Mouse (Mus musculus): Measurements from ENCODE around the gene 4930432M17Rik. TPM values are rescaled to one million over a fixed set of nuclear protein-coding genes. Genes with fewer than 3 reads are reported as not detected.

The 4930432M17Rik gene
- polyA plus RNA-seq (2011; ENCODE audit: insufficient read depth, insufficient read length, low replicate concordance, missing spikeins) = not detected in 2 replicates

DNA sequence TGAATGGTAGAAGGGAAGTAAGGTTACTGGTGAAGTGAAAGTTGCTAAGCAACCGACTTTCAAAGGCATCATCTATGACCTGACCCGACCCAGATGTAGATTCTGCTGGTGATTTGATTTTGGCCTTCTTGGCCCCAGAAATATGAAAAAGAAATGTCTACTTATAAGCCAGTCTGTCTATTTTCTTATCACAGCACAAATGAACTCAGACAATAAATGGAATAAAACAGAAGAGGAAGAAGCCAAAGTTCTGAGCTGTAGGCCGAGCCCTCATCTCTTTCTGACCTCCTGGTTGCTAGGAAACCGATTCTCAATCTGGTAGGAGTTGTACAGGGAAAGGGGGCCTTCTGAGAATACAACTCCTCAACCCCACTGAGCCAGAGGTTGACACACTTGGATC, at the start of gene 4930432M17Rik:
TSS of gene 4930432M17Rik (plus strand) at position 301 of the 400 bp plus-strand sequence.
- no peak within 1 kb of the TSS for H3K27ac ChIP-seq (ENCODE audit: control insufficient read depth, insufficient read depth, low read depth, low read length, poor library complexity)
- no peaks in the 10 kb centered on the region; the same call in 1 of the 2 replicates for H3K4me1 ChIP-seq (ENCODE audit: control insufficient read depth, insufficient read depth, low read length)
- WGBS = 75% methylated on average over 4 of the region's 4 CpGs
- no peak within 1 kb of the TSS for H3K4me3 ChIP-seq (replicated peaks; ENCODE audit: control insufficient read depth, low read depth, low read length)
- TF ChIP-seq POLR2A (IDR thresholded peaks at IDR 0.05; ENCODE audit: borderline replicate concordance, control insufficient read depth, low read depth, low read length) (no peak), CTCF (IDR thresholded peaks at IDR 0.05; ENCODE audit: control insufficient read depth, insufficient read depth, low read length) (no peak)

DNA sequence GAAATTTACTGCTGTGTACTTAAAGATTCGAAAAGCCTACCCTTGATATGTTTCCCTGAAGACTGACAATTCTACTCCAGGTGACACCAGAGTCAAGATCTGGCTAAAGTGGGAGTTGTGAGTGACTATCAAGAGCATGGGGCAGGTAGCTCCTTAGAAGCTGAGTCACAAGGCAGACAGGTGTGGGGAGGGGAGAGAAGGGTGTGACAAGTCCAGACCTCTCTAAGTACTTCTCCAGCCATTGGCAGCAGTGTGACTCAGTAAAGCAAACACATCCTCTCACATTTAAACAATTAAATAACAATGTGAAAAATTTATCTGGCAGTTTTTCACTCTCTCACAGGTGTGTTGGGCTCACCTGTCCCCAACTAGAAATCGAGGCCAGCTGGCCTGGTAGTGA, 44.9 kb upstream of the 4930432M17Rik start:
- H3K4me1 ChIP-seq (ENCODE audit: control insufficient read depth, insufficient read depth, low read length) = peaks cover 3% of the 10 kb centered on the region; the same call in 1 of the 2 replicates
- no peak overlapping the region for H3K4me3 ChIP-seq (replicated peaks; ENCODE audit: control insufficient read depth, low read depth, low read length)
- TF ChIP-seq POLR2A (IDR thresholded peaks at IDR 0.05; ENCODE audit: borderline replicate concordance, control insufficient read depth, low read depth, low read length) = no peak
- no peak overlapping the region for H3K27ac ChIP-seq (ENCODE audit: control insufficient read depth, insufficient read depth, low read depth, low read length, poor library complexity)
- WGBS = 71% methylated on average over 2 of the region's 2 CpGs

DNA sequence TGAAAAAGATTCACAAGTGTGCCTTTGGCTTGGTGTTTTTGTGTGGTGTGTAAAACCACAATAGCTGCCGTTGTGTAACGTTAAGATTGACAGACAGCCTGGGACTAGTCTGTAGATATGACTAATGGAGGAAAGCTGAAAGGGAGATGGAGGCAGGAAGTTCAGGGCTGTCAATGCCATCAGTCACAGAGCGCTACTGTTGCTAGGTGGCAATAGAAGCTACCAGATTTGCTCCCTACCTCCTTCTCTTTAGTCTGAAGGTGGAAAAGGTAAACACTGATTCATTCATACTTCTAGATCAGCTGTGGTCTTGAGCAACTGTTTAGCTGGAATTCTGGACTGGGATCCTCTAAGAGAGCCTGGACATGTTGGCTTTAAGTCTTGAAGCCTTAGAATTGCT, 44.3 kb upstream of the 4930432M17Rik start:
- Histone ChIP-seq H3K4me3 (replicated peaks; ENCODE audit: control insufficient read depth, low read depth, low read length) (no peak overlapping the region), H3K27ac (ENCODE audit: control insufficient read depth, insufficient read depth, low read depth, low read length, poor library complexity) (no peak overlapping the region), H3K4me1 (ENCODE audit: control insufficient read depth, insufficient read depth, low read length) (peaks cover 3% of the 10 kb centered on the region; the same call in 1 of the 2 replicates)
- 15% methylated on average over 3 of the region's 3 CpGs for WGBS
- TF ChIP-seq POLR2A (IDR thresholded peaks at IDR 0.05; ENCODE audit: borderline replicate concordance, control insufficient read depth, low read depth, low read length) = no peak
- no peak for TF ChIP-seq CTCF (IDR thresholded peaks at IDR 0.05; ENCODE audit: control insufficient read depth, insufficient read depth, low read length)

DNA sequence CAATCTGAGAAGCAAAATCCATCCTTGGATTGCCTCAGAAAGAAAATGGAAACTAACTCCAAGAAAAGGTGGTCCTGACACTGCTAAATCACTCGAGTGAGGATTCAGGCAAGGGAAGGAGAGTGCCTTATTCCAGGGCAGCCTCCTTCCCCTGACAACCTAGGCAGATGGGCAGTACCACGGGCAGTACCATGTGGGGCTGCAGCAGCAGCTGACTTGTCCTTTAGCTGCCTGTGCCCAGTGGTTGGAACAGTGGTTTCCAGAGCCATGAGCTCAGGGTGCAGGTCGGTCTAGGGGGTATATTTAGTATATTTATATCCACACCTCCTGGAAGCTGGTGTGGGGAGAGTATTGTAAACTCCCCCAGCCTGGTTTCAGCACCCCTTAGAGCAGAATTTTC, 42.3 kb upstream of the 4930432M17Rik start:
- H3K27ac ChIP-seq (ENCODE audit: control insufficient read depth, insufficient read depth, low read depth, low read length, poor library complexity) = no peak overlapping the region
- H3K4me3 ChIP-seq (replicated peaks; ENCODE audit: control insufficient read depth, low read depth, low read length) = no peak overlapping the region
- 58% methylated on average over 3 of the region's 3 CpGs for WGBS
- no peak for TF ChIP-seq CTCF (IDR thresholded peaks at IDR 0.05; ENCODE audit: control insufficient read depth, insufficient read depth, low read length)
- TF ChIP-seq POLR2A (IDR thresholded peaks at IDR 0.05; ENCODE audit: borderline replicate concordance, control insufficient read depth, low read depth, low read length) = no peak
- peaks cover 3% of the 10 kb centered on the region; the same call in 1 of the 2 replicates for H3K4me1 ChIP-seq (ENCODE audit: control insufficient read depth, insufficient read depth, low read length)

- Histone ChIP-seq H3K27ac (ENCODE audit: control insufficient read depth, insufficient read depth, low read depth, low read length, poor library complexity) (no peak overlapping the region), H3K4me1 (ENCODE audit: control insufficient read depth, insufficient read depth, low read length) (peaks cover 3% of the 10 kb centered on the region; the same call in 1 of the 2 replicates), H3K4me3 (replicated peaks; ENCODE audit: control insufficient read depth, low read depth, low read length) (no peak overlapping the region)
- TF ChIP-seq POLR2A (IDR thresholded peaks at IDR 0.05; ENCODE audit: borderline replicate concordance, control insufficient read depth, low read depth, low read length) = no peak
- no peak for TF ChIP-seq CTCF (IDR thresholded peaks at IDR 0.05; ENCODE audit: control insufficient read depth, insufficient read depth, low read length)
- 5% methylated on average over 7 of the region's 7 CpGs for WGBS
These were observed 39.9 kb upstream of the 4930432M17Rik start for GRCm38 (mm10) chr3:121630626-121631025.

GRCm38 (mm10) chr3:121634963-121635362, 35.6 kb upstream of the 4930432M17Rik start:
- Histone ChIP-seq H3K27ac (ENCODE audit: control insufficient read depth, insufficient read depth, low read depth, low read length, poor library complexity) (no peak overlapping the region), H3K4me3 (replicated peaks; ENCODE audit: control insufficient read depth, low read depth, low read length) (no peak overlapping the region), H3K4me1 (ENCODE audit: control insufficient read depth, insufficient read depth, low read length) (peaks cover 4% of the 10 kb centered on the region)
- no peak for TF ChIP-seq CTCF (IDR thresholded peaks at IDR 0.05; ENCODE audit: control insufficient read depth, insufficient read depth, low read length)
- TF ChIP-seq POLR2A (IDR thresholded peaks at IDR 0.05; ENCODE audit: borderline replicate concordance, control insufficient read depth, low read depth, low read length) = no peak
- WGBS = 61% methylated on average over 3 of the region's 3 CpGs

DNA sequence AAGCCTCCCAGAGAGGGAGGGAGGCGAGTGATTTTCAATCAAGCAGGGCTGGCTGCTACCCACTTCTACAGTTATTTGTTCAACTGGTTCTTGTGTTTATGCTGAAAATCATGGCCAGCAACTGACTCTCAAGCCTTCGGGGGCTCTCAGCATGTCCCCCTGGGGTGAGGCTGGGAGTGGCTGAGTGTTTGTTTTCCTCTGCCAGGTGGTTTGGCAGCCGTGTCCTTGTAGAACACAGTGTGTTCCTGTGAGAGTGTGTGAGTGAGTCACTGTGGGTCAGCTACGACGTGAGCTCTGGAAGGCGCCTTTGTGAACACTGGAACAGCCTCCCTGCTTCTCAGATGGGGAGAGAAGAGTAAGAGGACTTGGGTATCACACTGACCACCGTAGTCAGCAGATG, 35.1 kb upstream of the 4930432M17Rik start:
- WGBS = 74% methylated on average over 7 of the region's 7 CpGs
- peaks cover 2% of the 10 kb centered on the region for H3K4me1 ChIP-seq (ENCODE audit: control insufficient read depth, insufficient read depth, low read length)
- no peak for TF ChIP-seq POLR2A (IDR thresholded peaks at IDR 0.05; ENCODE audit: borderline replicate concordance, control insufficient read depth, low read depth, low read length)
- no peak for TF ChIP-seq CTCF (IDR thresholded peaks at IDR 0.05; ENCODE audit: control insufficient read depth, insufficient read depth, low read length)
- H3K27ac ChIP-seq (ENCODE audit: control insufficient read depth, insufficient read depth, low read depth, low read length, poor library complexity) = no peak overlapping the region
- H3K4me3 ChIP-seq (replicated peaks; ENCODE audit: control insufficient read depth, low read depth, low read length) = no peak overlapping the region

DNA sequence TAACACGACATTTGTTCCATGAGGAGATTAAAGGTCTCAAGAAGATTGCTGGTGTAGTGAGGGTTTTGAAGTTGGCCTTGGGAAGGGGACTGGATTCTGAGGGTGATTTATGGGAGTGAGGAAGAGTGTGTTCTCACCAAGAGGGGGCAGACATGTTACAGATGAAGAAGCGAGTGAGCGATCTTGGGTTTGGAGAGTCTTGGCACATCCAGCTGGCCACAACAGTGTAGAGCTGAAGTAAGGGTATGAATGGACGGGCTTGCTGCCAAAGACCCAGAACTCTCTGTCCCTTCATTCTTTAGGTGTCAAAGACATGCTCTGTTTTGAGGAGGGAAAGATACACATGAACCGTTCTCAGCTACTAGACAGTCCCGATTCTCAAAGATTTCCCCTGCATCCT, 34.2 kb upstream of the 4930432M17Rik start:
- no peak for TF ChIP-seq POLR2A (IDR thresholded peaks at IDR 0.05; ENCODE audit: borderline replicate concordance, control insufficient read depth, low read depth, low read length)
- peaks cover 2% of the 10 kb centered on the region for H3K4me1 ChIP-seq (ENCODE audit: control insufficient read depth, insufficient read depth, low read length)
- no peak overlapping the region for H3K27ac ChIP-seq (ENCODE audit: control insufficient read depth, insufficient read depth, low read depth, low read length, poor library complexity)
- 63% methylated on average over 6 of the region's 6 CpGs for WGBS
- no peak overlapping the region for H3K4me3 ChIP-seq (replicated peaks; ENCODE audit: control insufficient read depth, low read depth, low read length)

- no peak overlapping the region for H3K27ac ChIP-seq (ENCODE audit: control insufficient read depth, insufficient read depth, low read depth, low read length, poor library complexity)
- no peak overlapping the region for H3K4me3 ChIP-seq (replicated peaks; ENCODE audit: control insufficient read depth, low read depth, low read length)
- H3K4me1 ChIP-seq (ENCODE audit: control insufficient read depth, insufficient read depth, low read length) = peaks cover 2% of the 10 kb centered on the region
- TF ChIP-seq CTCF (IDR thresholded peaks at IDR 0.05; ENCODE audit: control insufficient read depth, insufficient read depth, low read length) = no peak
- TF ChIP-seq POLR2A (IDR thresholded peaks at IDR 0.05; ENCODE audit: borderline replicate concordance, control insufficient read depth, low read depth, low read length) = no peak
- 56% methylated on average over 7 of the region's 7 CpGs for WGBS
These were observed 33.8 kb upstream of the 4930432M17Rik start for GRCm38 (mm10) chr3:121636748-121637147.
